Mouse (Mus musculus) heart, postnatal 14 days (tissue): ENCODE measurements around the gene Abat. TPM values are rescaled to one million over a fixed set of nuclear protein-coding genes. Genes with fewer than 3 reads are reported as not detected.
"Not testable (repeated sequence)": the region's sequence is repeated elsewhere in the genome, so short reads cannot be mapped to it uniquely, and the experiment has no call there.

Experiments used
- DNase-seq, 2 experiments: peaks; one replicate each; pipeline ENCODE4 v3.0.0; 2021 to 2022
- intact Hi-C: fragments of 180-260 bp; cut with DNase I; formaldehyde crosslinking; loops from one replicate; pipeline ENCODE4 v1.15.1; 2025
- total RNA-seq, 2 experiments: library from RNA; stranded (reverse); gene quantifications; 2 replicates each; pipeline ENCODE4 v1.2.3; 2021

Abat gene
- total RNA-seq, 2 experiments from 2014 or later = 5.7 to 6.6 TPM

- intact Hi-C loops = no loop called here
- DNase-seq = no peak
Measured at GRCm38 (mm10) chr16:8529389-8529788, 16.2 kb downstream of the Abat start.

- no peak for DNase-seq
- intact Hi-C loops = no loop called here
Measured at GRCm38 (mm10) chr16:8530018-8530417, 16.8 kb downstream of the Abat start.

- no peak for DNase-seq
- intact Hi-C loops = no loop called here
Measured at GRCm38 (mm10) chr16:8532461-8532860, 19.2 kb downstream of the Abat start.

GRCm38 (mm10) chr16:8532894-8533293 is 19.7 kb downstream of the Abat start:
- DNase-seq = no peak
- intact Hi-C loops = no loop called here

- intact Hi-C loops = no loop called here
- no peak for DNase-seq
Measured at GRCm38 (mm10) chr16:8533477-8533876, 20.2 kb downstream of the Abat start.

GRCm38 (mm10) chr16:8534466-8535200 is 21.4 kb downstream of the Abat start:
- DNase-seq = no peak
- intact Hi-C loops = no loop called here

GRCm38 (mm10) chr16:8535411-8535810 is 22.2 kb downstream of the Abat start:
- peak in 1 of 2 experiments; percentile 22 for DNase-seq
- intact Hi-C loops = no loop called here

GRCm38 (mm10) chr16:8539150-8539865 is 26.1 kb downstream of the Abat start:
- DNase-seq = no peak
- intact Hi-C loops = no loop called here

GRCm38 (mm10) chr16:8540859-8541314 is 27.7 kb downstream of the Abat start:
- intact Hi-C loops = no loop called here
- DNase-seq = peak; percentile 73 to 80

- intact Hi-C loops = no loop called here
- no peak for DNase-seq
Measured at GRCm38 (mm10) chr16:8547836-8548235, 34.6 kb downstream of the Abat start.

- no peak for DNase-seq
- intact Hi-C loops = no loop called here
Measured at GRCm38 (mm10) chr16:8549506-8549905, 36.3 kb downstream of the Abat start.

GRCm38 (mm10) chr16:8554351-8554750 is 41.1 kb downstream of the Abat start:
- no peak for DNase-seq
- intact Hi-C loops = loop anchor here (10.0 kb wide), 1 partner anchor 1770 kb away; no protein-coding TSS in a partner anchor

GRCm38 (mm10) chr16:8554751-8555150 is 41.5 kb downstream of the Abat start:
- intact Hi-C loops = loop anchor here (10.0 kb wide), 1 partner anchor 1770 kb away; no protein-coding TSS in a partner anchor

GRCm38 (mm10) chr16:8555371-8555770 is 42.1 kb downstream of the Abat start:
- intact Hi-C loops = loop anchor here (10.0 kb wide), 1 partner anchor 1769 kb away; no protein-coding TSS in a partner anchor

More at GRCm38 (mm10) chr16:8554751-8555150, 41.5 kb downstream of the Abat start:
- DNase-seq = not testable (repeated sequence)

GRCm38 (mm10) chr16:8560079-8560478 is 46.9 kb downstream of the Abat start:
- intact Hi-C loops = no loop called here
- DNase-seq = no peak

More at GRCm38 (mm10) chr16:8555371-8555770, 42.1 kb downstream of the Abat start:
- DNase-seq = not testable (repeated sequence)

- intact Hi-C loops, DNase-seq: not testable (repeated sequence)
Measured at GRCm38 (mm10) chr16:8561101-8561500, 47.9 kb downstream of the Abat start.

- intact Hi-C loops = not testable (repeated sequence)
Measured at GRCm38 (mm10) chr16:8561856-8562255, 48.6 kb downstream of the Abat start.

GRCm38 (mm10) chr16:8562827-8563226 is 49.6 kb downstream of the Abat start:
- intact Hi-C loops = not testable (repeated sequence)

More at GRCm38 (mm10) chr16:8561856-8562255, 48.6 kb downstream of the Abat start:
- not testable (repeated sequence) for DNase-seq

GRCm38 (mm10) chr16:8564836-8565235 is 51.6 kb downstream of the Abat start:
- DNase-seq = no peak
- intact Hi-C loops = no loop called here

More at GRCm38 (mm10) chr16:8562827-8563226, 49.6 kb downstream of the Abat start:
- not testable (repeated sequence) for DNase-seq

- intact Hi-C loops = no loop called here
- no peak for DNase-seq
Measured at GRCm38 (mm10) chr16:8565539-8565938, 52.3 kb downstream of the Abat start.

- intact Hi-C loops = no loop called here
Measured at GRCm38 (mm10) chr16:8566115-8566711, 53.0 kb downstream of the Abat start.

More at GRCm38 (mm10) chr16:8566115-8566711, 53.0 kb downstream of the Abat start:
- no peak for DNase-seq
